1 mouse cellular context compared by ENCODE assay signal in the genomic region with DNA sequence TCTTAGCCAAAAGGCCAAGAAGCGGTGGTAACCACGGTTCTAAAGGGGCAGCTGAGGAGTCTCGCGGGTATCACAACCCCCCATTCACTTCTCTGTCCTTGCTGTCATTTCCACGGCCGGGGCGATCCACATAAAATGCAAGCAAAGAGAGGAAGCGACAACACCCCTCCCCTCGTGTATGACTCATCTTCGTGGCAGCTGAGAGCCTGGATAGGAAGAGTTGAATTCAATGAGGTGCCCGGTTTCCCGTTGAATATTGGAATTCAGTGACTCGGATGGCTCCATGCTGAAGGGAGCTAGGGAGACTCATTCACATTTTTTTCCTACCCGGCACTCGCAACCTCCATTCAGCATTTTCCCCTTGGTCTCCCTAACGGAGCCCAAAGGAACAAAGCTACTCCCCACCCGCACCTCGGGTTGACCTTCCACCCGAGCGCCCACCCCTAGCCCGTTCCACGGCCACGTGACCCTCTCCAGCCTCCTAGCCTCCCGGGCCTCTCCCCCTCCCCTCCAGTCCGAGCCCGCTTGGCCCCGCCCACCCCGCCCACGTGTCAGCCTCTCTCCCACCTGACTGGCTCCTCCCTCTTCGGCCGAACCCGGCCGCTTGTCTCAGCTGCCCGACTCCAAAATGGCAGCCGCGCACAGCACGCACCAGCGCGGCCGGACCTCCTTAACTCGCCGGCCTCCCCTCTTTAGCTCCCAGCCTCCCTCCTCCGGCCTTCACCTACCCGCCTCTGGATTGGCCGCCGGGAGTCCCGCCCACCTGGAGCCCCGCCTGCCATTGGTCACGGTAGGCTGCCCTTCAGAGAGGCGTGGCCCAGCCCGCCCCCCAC.
TF ChIP-seq lines count a peak whose summit lies in the region.

No protein-coding gene starts in this region.

TF ChIP-seq in CH12.LX, 34 proteins besides CTCF, POLR2A, EP300 and RAD21 (continued from another document):
- TF ChIP-seq JUN (IDR thresholded peaks at IDR 0.05; ENCODE audit: insufficient read depth, low read depth, low read length) (no peak), BHLHE40 (IDR thresholded peaks at IDR 0.05; ENCODE audit: low read depth, low read length) (peak; percentile 53), PAX5 (IDR thresholded peaks at IDR 0.05; ENCODE audit: low read length) (peak; percentile 83; the same call in 1 of the 2 replicates), SMC3 (IDR thresholded peaks at IDR 0.05; ENCODE audit: low read depth, low read length) (no peak), E2F4 (IDR thresholded peaks at IDR 0.05; ENCODE audit: insufficient replicate concordance, low read depth, low read length) (no peak), MAZ (IDR thresholded peaks at IDR 0.05; ENCODE audit: low read depth, low read length) (peak; percentile 62; the same call in 1 of the 2 replicates), CHD2 (IDR thresholded peaks at IDR 0.05; ENCODE audit: low read length) (peak; percentile 84), GABPA (IDR thresholded peaks at IDR 0.05; ENCODE audit: insufficient replicate concordance, low read depth, low read length) (no peak), MAX (IDR thresholded peaks at IDR 0.05; ENCODE audit: low read length) (peak; percentile 80), RCOR1 (conservative IDR thresholded peaks at IDR 0.05; ENCODE audit: low read depth, low read length) (no peak), USF1 (IDR thresholded peaks at IDR 0.05; ENCODE audit: low read depth, low read length) (peak; percentile 87), CHD1 (IDR thresholded peaks at IDR 0.05; ENCODE audit: low read depth, low read length) (no peak), HCFC1 (IDR thresholded peaks at IDR 0.05; ENCODE audit: low read depth, low read length) (peak; percentile 72), ELF1 (IDR thresholded peaks at IDR 0.05; ENCODE audit: low read depth, low read length) (peak; percentile 31; the same call in 1 of the 2 replicates), MEF2A (IDR thresholded peaks at IDR 0.05; ENCODE audit: borderline replicate concordance, low read depth, low read length) (no peak; the same call in none of the 2 replicates), NRF1 (IDR thresholded peaks at IDR 0.05; ENCODE audit: low read depth, low read length) (peak; percentile 65), USF2 (conservative IDR thresholded peaks at IDR 0.05; ENCODE audit: low read depth, low read length) (peak; percentile 75), ETS1 (conservative IDR thresholded peaks at IDR 0.05; ENCODE audit: low read depth, low read length) (peak; percentile 7; the same call in 1 of the 2 replicates), UBTF (IDR thresholded peaks at IDR 0.05; ENCODE audit: low read depth, low read length) (0 out of 2 replicates have a peak, but pooled peaks have one; percentile 28), JUND (conservative IDR thresholded peaks at IDR 0.05; ENCODE audit: low read depth, low read length) (peak; percentile 52; the same call in 1 of the 2 replicates), ZKSCAN1 (IDR thresholded peaks at IDR 0.05; ENCODE audit: borderline replicate concordance, low read depth, low read length) (no peak), MXI1 (IDR thresholded peaks at IDR 0.05; ENCODE audit: low read depth, low read length) (peak; percentile 69)
